Mouse (Mus musculus) MEL (cell line): ENCODE results near the gene Cd164l2. TPM values are rescaled to one million over a fixed set of nuclear protein-coding genes. Genes with fewer than 3 reads are reported as not detected.

Source experiments
- DNase-seq: peaks from one replicate; pipeline ENCODE4 v3.0.0; 2011; ENCODE audit warnings: low read depth, low spot score
- H3K27ac ChIP-seq: 2 replicates; pipeline ENCODE4 v1.5.1; 2012; ENCODE audit warnings: low read depth, mild to moderate bottlenecking, control low read depth, low read length, moderate library complexity; ENCODE audit not compliant: control insufficient read depth
- H3K27me3 ChIP-seq, 2 experiments: fragments of 150-350 bp in 1 of 2; sonication (generic) in 1 of 2; 2 replicates each; pipeline ENCODE4 v1.6.1; 2012; ENCODE audit warnings: low read length in 2 of 2, mild to moderate bottlenecking in 2 of 2, improper control_type of control experiment in 1 of 2, moderate library complexity in 1 of 2; ENCODE audit not compliant: insufficient read depth in 2 of 2, control insufficient read depth in 1 of 2
- H3K36me3 ChIP-seq, 2 experiments: 2 replicates each; pipeline ENCODE4 v1.6.1; 2012 to 2014; ENCODE audit warnings: low read length in 2 of 2, improper control_type of control experiment in 1 of 2, inconsistent platforms in 1 of 2, mild to moderate bottlenecking in 1 of 2; ENCODE audit not compliant: insufficient read depth in 2 of 2, control insufficient read depth in 1 of 2
- H3K4me1 ChIP-seq, 2 experiments: fragments of 150-350 bp in 1 of 2; sonication (generic) in 1 of 2; 2 replicates each; pipeline ENCODE4 v1.6.1; 2012; ENCODE audit warnings: low read length in 2 of 2, improper control_type of control experiment in 1 of 2, mild to moderate bottlenecking in 1 of 2; ENCODE audit not compliant: insufficient read depth in 2 of 2, control insufficient read depth in 1 of 2
- H3K4me3 ChIP-seq, 2 experiments: fragments of 150-350 bp in 1 of 2; sonication (generic) in 1 of 2; 2 replicates each; pipeline ENCODE4 v1.5.1; 2012; ENCODE audit warnings: low read depth in 2 of 2, low read length in 2 of 2, mild to moderate bottlenecking in 2 of 2, moderate library complexity in 2 of 2, control low read depth in 1 of 2, improper control_type of control experiment in 1 of 2; ENCODE audit not compliant: control insufficient read depth in 1 of 2, insufficient read depth in 1 of 2
- H3K79me2 ChIP-seq: 2 replicates; pipeline ENCODE4 v1.6.1; 2012; ENCODE audit warnings: mild to moderate bottlenecking, low read length, moderate library complexity; ENCODE audit not compliant: control insufficient read depth, poor library complexity, insufficient read depth
- H3K9ac ChIP-seq: 2 replicates; pipeline ENCODE4 v1.6.1; 2012; ENCODE audit warnings: low read depth, mild to moderate bottlenecking, control low read depth, low read length, moderate library complexity; ENCODE audit not compliant: control insufficient read depth, poor library complexity, severe bottlenecking
- H3K9me3 ChIP-seq: fragments of 150-350 bp; sonication (generic); replicated peaks from 2 replicates; pipeline ENCODE4 v1.6.1; 2012; ENCODE audit warnings: mild to moderate bottlenecking, low read length, improper control_type of control experiment, moderate library complexity; ENCODE audit not compliant: insufficient read depth
- CHD2 ChIP-seq: IDR thresholded peaks from 2 replicates; pipeline ENCODE4 v1.6.1; 2011; ENCODE audit warnings: low read length, improper control_type of control experiment
- CTCF ChIP-seq, 3 experiments: IDR thresholded peaks in 2 of 3; conservative IDR thresholded peaks in 1 of 3; 2 replicates each; pipeline ENCODE4 v1.5.1; 2011 to 2012; ENCODE audit warnings: low read length in 3 of 3, low read depth in 2 of 3, mild to moderate bottlenecking in 2 of 3, improper control_type of control experiment in 1 of 3, inconsistent platforms in 1 of 3, mixed read lengths in 1 of 3, moderate library complexity in 1 of 3; ENCODE audit not compliant: control insufficient read depth in 1 of 3, insufficient read depth in 1 of 3, poor library complexity in 1 of 3, severe bottlenecking in 1 of 3
- E2F4 ChIP-seq: IDR thresholded peaks from 2 replicates; pipeline ENCODE4 v1.6.1; 2011; ENCODE audit warnings: low read depth, low read length, improper control_type of control experiment, borderline replicate concordance
- ELF1 ChIP-seq: IDR thresholded peaks from 2 replicates; pipeline ENCODE4 v1.6.1; 2014; ENCODE audit warnings: low read depth, mild to moderate bottlenecking, inconsistent platforms, low read length, improper control_type of control experiment, moderate library complexity
- EP300 ChIP-seq, 2 experiments: IDR thresholded peaks; 2 replicates each; pipeline ENCODE4 v1.6.1; 2011; ENCODE audit warnings: improper control_type of control experiment in 2 of 2, low read length in 2 of 2, low read depth in 1 of 2, mild to moderate bottlenecking in 1 of 2
- ETS1 ChIP-seq: IDR thresholded peaks from 2 replicates; pipeline ENCODE4 v1.6.1; 2012; ENCODE audit warnings: low read depth, mild to moderate bottlenecking, inconsistent platforms, low read length, improper control_type of control experiment, moderate library complexity
- GABPA ChIP-seq: IDR thresholded peaks from 2 replicates; pipeline ENCODE4 v1.6.1; 2012; ENCODE audit warnings: low read depth, mild to moderate bottlenecking, inconsistent platforms, low read length, improper control_type of control experiment, moderate library complexity
- GATA1 ChIP-seq: IDR thresholded peaks from 2 replicates; pipeline ENCODE4 v1.6.1; 2011; ENCODE audit warnings: low read depth, low read length, improper control_type of control experiment
- HCFC1 ChIP-seq: IDR thresholded peaks from 2 replicates; pipeline ENCODE4 v1.6.1; 2012; ENCODE audit warnings: low read depth, mild to moderate bottlenecking, inconsistent platforms, low read length, improper control_type of control experiment, moderate library complexity
- JUND ChIP-seq: IDR thresholded peaks from 2 replicates; pipeline ENCODE4 v1.6.1; 2011; ENCODE audit warnings: low read depth, mild to moderate bottlenecking, improper control_type of control experiment, low read length
- KAT2A ChIP-seq: conservative IDR thresholded peaks from 2 replicates; pipeline ENCODE4 v1.6.1; 2012; ENCODE audit warnings: low read depth, low read length, improper control_type of control experiment, inconsistent platforms
- MAFK ChIP-seq: IDR thresholded peaks from 2 replicates; pipeline ENCODE4 v1.6.1; 2011; ENCODE audit warnings: low read depth, mild to moderate bottlenecking, low read length, improper control_type of control experiment, borderline replicate concordance
- MAX ChIP-seq: IDR thresholded peaks from 2 replicates; pipeline ENCODE4 v1.6.1; 2011; ENCODE audit warnings: low read length, improper control_type of control experiment
- MAZ ChIP-seq: IDR thresholded peaks from 2 replicates; pipeline ENCODE4 v1.6.1; 2012; ENCODE audit warnings: low read depth, mild to moderate bottlenecking, inconsistent platforms, low read length, improper control_type of control experiment
- MYC ChIP-seq: IDR thresholded peaks from 2 replicates; pipeline ENCODE4 v1.6.1; 2011; ENCODE audit warnings: low read depth, mild to moderate bottlenecking, low read length, improper control_type of control experiment, moderate library complexity
- NELFE ChIP-seq: IDR thresholded peaks from 2 replicates; pipeline ENCODE4 v1.6.1; 2011; ENCODE audit warnings: low read depth, low read length, improper control_type of control experiment
- POLR2A ChIP-seq, 2 experiments: IDR thresholded peaks; 2 replicates each; pipeline ENCODE4 v1.6.1; 2011 to 2012; ENCODE audit warnings: low read length in 2 of 2, mild to moderate bottlenecking in 2 of 2, control low read depth in 1 of 2, improper control_type of control experiment in 1 of 2, low read depth in 1 of 2, moderate library complexity in 1 of 2; ENCODE audit not compliant: control insufficient read depth in 1 of 2, insufficient read depth in 1 of 2, poor library complexity in 1 of 2
- POLR2AphosphoS2 ChIP-seq: IDR thresholded peaks from 2 replicates; pipeline ENCODE4 v1.6.1; 2011; ENCODE audit warnings: low read length, improper control_type of control experiment
- RAD21 ChIP-seq: IDR thresholded peaks from 2 replicates; pipeline ENCODE4 v1.6.1; 2011; ENCODE audit warnings: mild to moderate bottlenecking, low read depth, low read length, improper control_type of control experiment
- RCOR1 ChIP-seq: IDR thresholded peaks from 2 replicates; pipeline ENCODE4 v1.6.1; 2012; ENCODE audit warnings: low read depth, mild to moderate bottlenecking, inconsistent platforms, low read length, improper control_type of control experiment
- SMC3 ChIP-seq: IDR thresholded peaks from 2 replicates; pipeline ENCODE4 v1.6.1; 2011; ENCODE audit warnings: low read depth, low read length, improper control_type of control experiment
- TBP ChIP-seq: IDR thresholded peaks from 2 replicates; pipeline ENCODE4 v1.8.0; 2011; ENCODE audit warnings: low read depth, low read length, improper control_type of control experiment
- UBTF ChIP-seq: IDR thresholded peaks from 2 replicates; pipeline ENCODE4 v1.6.1; 2012; ENCODE audit warnings: low read depth, mild to moderate bottlenecking, inconsistent platforms, low read length, improper control_type of control experiment, moderate library complexity, borderline replicate concordance; ENCODE audit not compliant: insufficient read depth
- USF1 ChIP-seq: IDR thresholded peaks from 2 replicates; pipeline ENCODE4 v1.6.1; 2014; ENCODE audit warnings: low read depth, mild to moderate bottlenecking, inconsistent platforms, low read length, improper control_type of control experiment, moderate library complexity
- USF2 ChIP-seq, 2 experiments: IDR thresholded peaks; 2 replicates each; pipeline ENCODE4 v1.6.1; 2011 to 2012; ENCODE audit warnings: improper control_type of control experiment in 2 of 2, low read length in 2 of 2, borderline replicate concordance in 1 of 2, inconsistent platforms in 1 of 2, low read depth in 1 of 2, mild to moderate bottlenecking in 1 of 2; ENCODE audit not compliant: insufficient read depth in 1 of 2
- ZKSCAN1 ChIP-seq: IDR thresholded peaks from 2 replicates; pipeline ENCODE4 v1.6.1; 2012; ENCODE audit warnings: low read depth, mild to moderate bottlenecking, inconsistent platforms, low read length, improper control_type of control experiment, moderate library complexity
- ZMIZ1 ChIP-seq: IDR thresholded peaks from 2 replicates; pipeline ENCODE4 v1.6.1; 2012; ENCODE audit warnings: low read depth, mild to moderate bottlenecking, inconsistent platforms, low read length, improper control_type of control experiment, moderate library complexity
- ZNF384 ChIP-seq: IDR thresholded peaks from 2 replicates; pipeline ENCODE4 v1.6.1; 2012; ENCODE audit warnings: low read depth, mild to moderate bottlenecking, inconsistent platforms, low read length, improper control_type of control experiment
- polyA plus RNA-seq, 2 experiments: library from polyadenylated mRNA; stranded (reverse) in 1 of 2; unstranded in 1 of 2; fragments of >175 nt in 1 of 2; fragments of >200 nt in 1 of 2; gene quantifications; 2 replicates each; pipeline versions ENCODE4 v1.2.1 to v1.2.4; 2012; ENCODE audit warnings: low replicate concordance in 2 of 2, low read depth in 1 of 2; ENCODE audit not compliant: insufficient read length in 2 of 2, insufficient read depth in 1 of 2, missing spikeins in 1 of 2
- total RNA-seq: library from RNA; depleted of rRNA; stranded (reverse); fragments of 300-350 nt; gene quantifications from 2 replicates; pipeline ENCODE4 v1.2.3, GENCODE M21; 2012

Cd164l2 gene
- total and polyA plus RNA-seq, 3 experiments, result not detected

GRCm38 (mm10) chr4:133184898-133185665, 26.8 kb upstream of the Cd164l2 start:
- Histone ChIP-seq H3K9me3 (no peaks in the 10 kb centered on the region), H3K4me3 (no peak overlapping the region), H3K79me2 (no peaks in the 10 kb centered on the region), H3K4me1 (no peaks in the 10 kb centered on the region; a peak in 1 of 4 replicates), H3K27me3 (no peaks in the 10 kb centered on the region), H3K9ac (no peak overlapping the region), H3K36me3 (peaks cover 3 to 6% of the 10 kb centered on the region in 2 experiments; a peak in 3 of 4 replicates), H3K27ac (no peak overlapping the region)
- TF ChIP-seq EP300 (IDR thresholded peaks at IDR 0.05; ENCODE audit: low read depth in 1 of 2, low read length in 2 of 2) (no peak), CHD2 (no peak), MYC (no peak), ZNF384 (no peak), HCFC1 (no peak), TBP (no peak), RCOR1 (no peak), ZMIZ1 (no peak), MAX (no peak), POLR2AphosphoS2 (no peak), GATA1 (no peak), ETS1 (no peak), USF1 (no peak), CTCF (IDR thresholded peaks at IDR 0.05 in 2 of 3, conservative IDR thresholded peaks at IDR 0.05 in 1 of 3; ENCODE audit: control insufficient read depth in 1 of 3, insufficient read depth in 1 of 3, low read depth in 2 of 3, low read length in 3 of 3, poor library complexity in 1 of 3, severe bottlenecking in 1 of 3) (no peak), POLR2A (IDR thresholded peaks at IDR 0.05; ENCODE audit: control insufficient read depth in 1 of 2, insufficient read depth in 1 of 2, low read depth in 1 of 2, low read length in 2 of 2, poor library complexity in 1 of 2) (no peak), JUND (no peak), ELF1 (no peak), MAZ (no peak), NELFE (no peak), USF2 (IDR thresholded peaks at IDR 0.05; ENCODE audit: borderline replicate concordance in 1 of 2, insufficient read depth in 1 of 2, low read depth in 1 of 2, low read length in 2 of 2) (no peak)
- DNase-seq, result no peak

GRCm38 (mm10) chr4:133185893-133186292, 26.0 kb upstream of the Cd164l2 start:
- Histone ChIP-seq H3K9ac (no peak overlapping the region), H3K27ac (no peak overlapping the region), H3K4me1 (no peaks in the 10 kb centered on the region), H3K27me3 (no peaks in the 10 kb centered on the region), H3K4me3 (no peak overlapping the region), H3K79me2 (no peaks in the 10 kb centered on the region), H3K9me3 (no peaks in the 10 kb centered on the region), H3K36me3 (peaks cover 0 to 6% of the 10 kb centered on the region in 2 experiments; a peak in 2 of 4 replicates)
- no peak for DNase-seq
- TF ChIP-seq USF2 (IDR thresholded peaks at IDR 0.05; ENCODE audit: borderline replicate concordance in 1 of 2, insufficient read depth in 1 of 2, low read depth in 1 of 2, low read length in 2 of 2) (no peak), MAX (no peak), RAD21 (no peak), ZKSCAN1 (no peak), E2F4 (no peak), MAFK (no peak), UBTF (no peak), USF1 (no peak), GABPA (no peak), HCFC1 (no peak), SMC3 (no peak), KAT2A (no peak), MYC (no peak)
